Mouse (Mus musculus): ENCODE measurements at regions not wholly inside any gene's neighbourhood (a gene's known extent, or its start where the extent isn't known, plus 50 kb on each side); places are given as distances from the start of the nearest gene placed in this dataset.

DNA sequence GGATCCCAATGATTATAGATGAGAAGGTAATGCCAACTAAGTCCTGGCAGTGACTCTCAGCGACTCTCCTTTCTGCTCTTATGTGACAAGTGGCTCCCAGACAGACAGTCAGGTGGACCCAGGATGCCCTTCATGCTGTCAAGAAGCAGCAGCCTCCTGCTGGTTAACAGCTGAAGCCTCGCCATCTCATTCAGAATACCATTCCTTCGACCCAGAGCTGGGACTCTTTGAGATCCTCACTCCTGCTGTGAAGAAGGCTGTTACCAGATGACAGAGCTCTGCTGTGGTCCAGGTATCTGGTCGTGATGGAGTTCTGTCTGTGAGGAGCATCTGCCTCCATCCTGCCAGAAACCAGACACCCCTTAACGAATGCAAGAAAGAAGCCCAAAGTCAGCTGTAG is 590.9 kb upstream of the Arpp21 start:
- TF ChIP-seq POLR2A (IDR thresholded peaks at IDR 0.05; ENCODE audit: borderline replicate concordance, insufficient read depth, low read length) (no peak), CTCF (IDR thresholded peaks at IDR 0.05; ENCODE audit: borderline replicate concordance, insufficient read depth, low read depth, low read length) (no peak)
